Mouse (Mus musculus): ENCODE results near the gene Cacna1b. TPM values are rescaled to one million over a fixed set of nuclear protein-coding genes. Genes with fewer than 3 reads are reported as not detected.

Cacna1b gene
- polyA plus RNA-seq, 1 experiment = 12.5 TPM

GRCm38 (mm10) chr2:24648503-24648902 lies 114.4 kb downstream of the Cacna1b start:
- Histone ChIP-seq H3K27me3 (ENCODE audit: control insufficient read depth, insufficient read depth, low read length) (no peaks in the 10 kb centered on the region), H3K4me3 (ENCODE audit: control insufficient read depth, insufficient read depth, low read length) (no peak overlapping the region), H3K36me3 (ENCODE audit: control insufficient read depth, insufficient read depth, low read length) (no peaks in the 10 kb centered on the region), H3K4me1 (replicated peaks; ENCODE audit: control insufficient read depth, insufficient read depth, low read length) (no peaks in the 10 kb centered on the region), H3K27ac (ENCODE audit: control insufficient read depth, insufficient read depth, low read length) (no peak overlapping the region)
- no peak for TF ChIP-seq CTCF (IDR thresholded peaks at IDR 0.05; ENCODE audit: borderline replicate concordance, control insufficient read depth, extremely low read depth, insufficient read depth, low read length, poor library complexity)
- no peak for TF ChIP-seq POLR2A (IDR thresholded peaks at IDR 0.05; ENCODE audit: control insufficient read depth, extremely low read depth, insufficient read depth, low read length, poor library complexity)
- 95% methylated on average over 6 of the region's 6 CpGs for WGBS
- DNase-seq = no peak

- Histone ChIP-seq H3K4me1 (replicated peaks; ENCODE audit: control insufficient read depth, insufficient read depth, low read length) (no peaks in the 10 kb centered on the region), H3K4me3 (ENCODE audit: control insufficient read depth, insufficient read depth, low read length) (no peak overlapping the region), H3K27ac (ENCODE audit: control insufficient read depth, insufficient read depth, low read length) (no peak overlapping the region), H3K27me3 (ENCODE audit: control insufficient read depth, insufficient read depth, low read length) (no peaks in the 10 kb centered on the region), H3K36me3 (ENCODE audit: control insufficient read depth, insufficient read depth, low read length) (no peaks in the 10 kb centered on the region)
- WGBS = 96% methylated on average over 5 of the region's 5 CpGs
- TF ChIP-seq POLR2A (IDR thresholded peaks at IDR 0.05; ENCODE audit: control insufficient read depth, extremely low read depth, insufficient read depth, low read length, poor library complexity) = no peak
- no peak for TF ChIP-seq CTCF (IDR thresholded peaks at IDR 0.05; ENCODE audit: borderline replicate concordance, control insufficient read depth, extremely low read depth, insufficient read depth, low read length, poor library complexity)
- DNase-seq = no peak
These were observed 116.4 kb downstream of the Cacna1b start for GRCm38 (mm10) chr2:24646452-24647146.

GRCm38 (mm10) chr2:24642834-24643233 lies 120.1 kb downstream of the Cacna1b start:
- TF ChIP-seq CTCF (IDR thresholded peaks at IDR 0.05; ENCODE audit: borderline replicate concordance, control insufficient read depth, extremely low read depth, insufficient read depth, low read length, poor library complexity) (no peak), POLR2A (IDR thresholded peaks at IDR 0.05; ENCODE audit: control insufficient read depth, extremely low read depth, insufficient read depth, low read length, poor library complexity) (no peak)
- Histone ChIP-seq H3K4me3 (ENCODE audit: control insufficient read depth, insufficient read depth, low read length) (no peak overlapping the region), H3K27me3 (ENCODE audit: control insufficient read depth, insufficient read depth, low read length) (no peaks in the 10 kb centered on the region), H3K27ac (ENCODE audit: control insufficient read depth, insufficient read depth, low read length) (no peak overlapping the region), H3K4me1 (replicated peaks; ENCODE audit: control insufficient read depth, insufficient read depth, low read length) (no peaks in the 10 kb centered on the region), H3K36me3 (ENCODE audit: control insufficient read depth, insufficient read depth, low read length) (no peaks in the 10 kb centered on the region)
- DNase-seq = no peak
- 45% methylated on average over 7 of the region's 7 CpGs for WGBS

- no peaks in the 10 kb centered on the region for H3K27me3 ChIP-seq (ENCODE audit: control insufficient read depth, insufficient read depth, low read length)
These were observed 124.6 kb downstream of the Cacna1b start for GRCm38 (mm10) chr2:24638102-24638954.

GRCm38 (mm10) chr2:24633645-24634044 lies 129.3 kb downstream of the Cacna1b start:
- no peaks in the 10 kb centered on the region for H3K27me3 ChIP-seq (ENCODE audit: control insufficient read depth, insufficient read depth, low read length)
- H3K36me3 ChIP-seq (ENCODE audit: control insufficient read depth, insufficient read depth, low read length) = no peaks in the 10 kb centered on the region
- H3K27ac ChIP-seq (ENCODE audit: control insufficient read depth, insufficient read depth, low read length) = no peak overlapping the region
- no peak for DNase-seq
- no peak overlapping the region for H3K4me3 ChIP-seq (ENCODE audit: control insufficient read depth, insufficient read depth, low read length)
- TF ChIP-seq CTCF (IDR thresholded peaks at IDR 0.05; ENCODE audit: borderline replicate concordance, control insufficient read depth, extremely low read depth, insufficient read depth, low read length, poor library complexity) (no peak), POLR2A (IDR thresholded peaks at IDR 0.05; ENCODE audit: control insufficient read depth, extremely low read depth, insufficient read depth, low read length, poor library complexity) (no peak)
- WGBS = 91% methylated on average over 6 of the region's 6 CpGs
- H3K4me1 ChIP-seq (replicated peaks; ENCODE audit: control insufficient read depth, insufficient read depth, low read length) = 0 out of 2 replicates have a peak, but pooled peaks cover 2% of the 10 kb centered on the region

More at GRCm38 (mm10) chr2:24638102-24638954, 124.6 kb downstream of the Cacna1b start:
- WGBS = 90% methylated on average over 14 of the region's 14 CpGs
- Histone ChIP-seq H3K4me1 (replicated peaks; ENCODE audit: control insufficient read depth, insufficient read depth, low read length) (no peaks in the 10 kb centered on the region), H3K36me3 (ENCODE audit: control insufficient read depth, insufficient read depth, low read length) (no peaks in the 10 kb centered on the region), H3K27ac (ENCODE audit: control insufficient read depth, insufficient read depth, low read length) (no peak overlapping the region), H3K4me3 (ENCODE audit: control insufficient read depth, insufficient read depth, low read length) (no peak overlapping the region)
- no peak for DNase-seq
- TF ChIP-seq POLR2A (IDR thresholded peaks at IDR 0.05; ENCODE audit: control insufficient read depth, extremely low read depth, insufficient read depth, low read length, poor library complexity) (no peak), CTCF (IDR thresholded peaks at IDR 0.05; ENCODE audit: borderline replicate concordance, control insufficient read depth, extremely low read depth, insufficient read depth, low read length, poor library complexity) (no peak)

- TF ChIP-seq POLR2A (IDR thresholded peaks at IDR 0.05; ENCODE audit: control insufficient read depth, extremely low read depth, insufficient read depth, low read length, poor library complexity) = no peak
- TF ChIP-seq CTCF (IDR thresholded peaks at IDR 0.05; ENCODE audit: borderline replicate concordance, control insufficient read depth, extremely low read depth, insufficient read depth, low read length, poor library complexity) = no peak
- no peaks in the 10 kb centered on the region for H3K36me3 ChIP-seq (ENCODE audit: control insufficient read depth, insufficient read depth, low read length)
- no peaks in the 10 kb centered on the region for H3K4me1 ChIP-seq (replicated peaks; ENCODE audit: control insufficient read depth, insufficient read depth, low read length)
- no peaks in the 10 kb centered on the region for H3K27me3 ChIP-seq (ENCODE audit: control insufficient read depth, insufficient read depth, low read length)
- 85% methylated on average over 4 of the region's 4 CpGs for WGBS
- no peak overlapping the region for H3K27ac ChIP-seq (ENCODE audit: control insufficient read depth, insufficient read depth, low read length)
- DNase-seq = no peak
- no peak overlapping the region for H3K4me3 ChIP-seq (ENCODE audit: control insufficient read depth, insufficient read depth, low read length)
These were observed 145.8 kb downstream of the Cacna1b start for GRCm38 (mm10) chr2:24617141-24617540.
